ENCODE assay signal across 9 mouse cellular contexts in the genomic region with DNA sequence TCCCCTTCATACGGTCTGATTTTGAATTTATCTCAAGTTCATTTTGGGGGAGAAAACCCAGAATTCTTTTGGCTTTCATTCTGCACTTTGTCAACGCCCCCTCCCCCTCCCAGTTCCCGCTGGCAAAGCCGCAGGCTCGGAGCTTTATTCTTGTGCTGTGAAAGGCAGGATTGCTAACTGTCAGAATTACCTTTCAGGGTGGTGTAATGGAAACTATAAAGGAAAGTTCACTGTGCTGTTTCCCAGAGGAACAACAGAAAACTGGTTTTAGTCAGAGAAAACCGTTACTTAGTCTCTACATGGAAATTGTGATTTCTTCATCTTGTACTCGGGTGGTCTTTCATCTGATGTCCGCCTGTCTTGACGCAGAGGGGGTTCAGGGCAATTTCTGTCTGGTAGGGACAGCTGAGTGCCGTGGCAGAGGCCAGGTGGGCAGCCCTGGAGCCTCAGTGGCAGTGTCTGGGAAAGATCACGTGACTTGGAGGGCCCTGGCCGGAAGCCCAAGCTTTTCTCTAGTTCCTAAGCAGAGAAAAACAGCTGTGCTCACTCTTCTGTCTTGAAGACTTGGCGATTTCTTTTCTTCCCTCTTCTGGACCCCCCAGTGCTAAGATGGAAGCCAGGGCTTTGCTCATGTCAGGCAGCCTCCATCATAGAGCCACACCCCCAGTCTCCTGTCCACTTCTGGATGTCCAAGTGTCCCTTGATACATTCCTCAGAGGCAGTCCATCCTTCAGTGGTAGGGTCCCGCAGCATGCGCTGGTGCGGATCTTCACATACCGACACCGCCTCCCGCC.
DNase-seq lines count a peak whose midpoint lies in the region; ATAC-seq and TF ChIP-seq lines count a peak whose summit lies in the region.
"Had no signal": no experiment of that assay in that cellular context is flagged by ENCODE, and none has a peak within 500 bp of the region (broad histone marks: within the 10 kb centered on the region; RNA-seq: fewer than 3 reads in every experiment).

No protein-coding gene starts in this region.

- 21% methylated on average over 19 of the region's 19 CpGs for WGBS in forebrain, embryonic 14.5 days
- WGBS in hindbrain, embryonic 15.5 days: 33% methylated on average over 19 of the region's 19 CpGs
- WGBS in neural tube, embryonic 12.5 days: 36% methylated on average over 19 of the region's 19 CpGs

- peak; percentile 45 for ATAC-seq in forebrain, embryonic 14.5 days
- ATAC-seq in hindbrain, embryonic 15.5 days (ENCODE audit: low FRiP score, low read depth): 0 out of 2 replicates have a peak, but pooled peaks have one; percentile 31
- ATAC-seq in neural tube, embryonic 12.5 days (ENCODE audit: low FRiP score, low read depth): peak; percentile 27; the same call in 1 of the 2 replicates

- H3K4me2 ChIP-seq in forebrain, embryonic 14.5 days (ENCODE audit: low read length): peak overlapping the region; percentile 59
- peak overlapping the region; percentile 44 for H3K4me2 ChIP-seq in hindbrain, embryonic 15.5 days
- H3K4me2 ChIP-seq in neural tube, embryonic 12.5 days (replicated peaks): peak overlapping the region; percentile 39

- DNase-seq in left cerebral cortex, postnatal 14 days (ENCODE audit: low spot score in 2 of 2): peak; percentile 42 to 43
- no peak for DNase-seq in left cerebral cortex, adult 18-20 months (ENCODE audit: low spot score in 2 of 2)
- peak; percentile 81 for DNase-seq in forebrain, embryonic 14.5 days (ENCODE audit: low spot score)
- DNase-seq in left cerebral cortex, adult 2 months (ENCODE audit: extremely low spot score in 1 of 2, low spot score in 2 of 2): no peak
- no peak for DNase-seq in thymus, postnatal 10 days (ENCODE audit: low spot score in 2 of 2)
- DNase-seq in cerebellum, adult 9-10 months: no peak

- H3K36me3 ChIP-seq in forebrain, embryonic 14.5 days (ENCODE audit: control insufficient read depth, insufficient read depth, low read length): no peaks in the 10 kb centered on the region
- no peaks in the 10 kb centered on the region for H3K36me3 ChIP-seq in hindbrain, embryonic 15.5 days
- no peaks in the 10 kb centered on the region for H3K36me3 ChIP-seq in neural tube, embryonic 12.5 days

- H3K27me3 ChIP-seq in forebrain, embryonic 14.5 days (replicated peaks; ENCODE audit: control insufficient read depth, insufficient read depth, low read length): no peaks in the 10 kb centered on the region
- 0 out of 2 replicates have a peak, but pooled peaks cover 7% of the 10 kb centered on the region for H3K27me3 ChIP-seq in hindbrain, embryonic 15.5 days
- no peaks in the 10 kb centered on the region; the same call in 1 of the 2 replicates for H3K27me3 ChIP-seq in neural tube, embryonic 12.5 days (replicated peaks)

- intact Hi-C loops in left cerebral cortex, postnatal 14 days (cut with DNase I): loop anchor here (5.0 kb wide), 1 partner anchor 73 kb away; a partner anchor contains a TSS
- intact Hi-C loops in left cerebral cortex, adult 2 months (cut with DNase I): no loop called here

- H3K27ac ChIP-seq in forebrain, embryonic 14.5 days (ENCODE audit: low read depth, low read length): peak overlapping the region; percentile 60; the same call in 1 of the 2 replicates
- H3K27ac ChIP-seq in hindbrain, embryonic 15.5 days (replicated peaks): no peak overlapping the region
- H3K27ac ChIP-seq in neural tube, embryonic 12.5 days: no peak overlapping the region
- H3K27ac ChIP-seq in left cerebral cortex, adult 2 months: no peak overlapping the region

- peak overlapping the region; percentile 13 for H3K4me3 ChIP-seq in forebrain, embryonic 14.5 days (ENCODE audit: low read depth, low read length)
- no peak overlapping the region for H3K4me3 ChIP-seq in hindbrain, embryonic 15.5 days
- no peak overlapping the region for H3K4me3 ChIP-seq in neural tube, embryonic 12.5 days
- H3K4me3 ChIP-seq in left cerebral cortex, adult 2 months: no peak overlapping the region
- H3K4me3 ChIP-seq: erythroblast, embryonic 14.5 days had no signal

- peak overlapping the region; percentile 43; the same call in 1 of the 2 replicates for H3K9ac ChIP-seq in forebrain, embryonic 14.5 days (ENCODE audit: low read length)
- H3K9ac ChIP-seq in hindbrain, embryonic 15.5 days: no peak overlapping the region
- H3K9ac ChIP-seq in neural tube, embryonic 12.5 days: no peak overlapping the region

- TF ChIP-seq CTCF in left cerebral cortex, adult 2 months (IDR thresholded peaks at IDR 0.05): no peak

- no peaks in the 10 kb centered on the region for H3K9me3 ChIP-seq in forebrain, embryonic 14.5 days (replicated peaks; ENCODE audit: control insufficient read depth, low read length)
- H3K9me3 ChIP-seq in hindbrain, embryonic 15.5 days: no peaks in the 10 kb centered on the region
- H3K9me3 ChIP-seq in neural tube, embryonic 12.5 days: no peaks in the 10 kb centered on the region

- H3K4me1 ChIP-seq in forebrain, embryonic 14.5 days (ENCODE audit: control insufficient read depth, insufficient read depth, low read length): peaks cover 26% of the 10 kb centered on the region
- peaks cover 44% of the 10 kb centered on the region for H3K4me1 ChIP-seq in hindbrain, embryonic 15.5 days (replicated peaks)
- H3K4me1 ChIP-seq in neural tube, embryonic 12.5 days: peaks cover 29% of the 10 kb centered on the region

Comparison
In these comparisons a context has a peak if more than half of its experiments do, and no peak if none do; other contexts are left out.
1. DNase-seq: peak in left cerebral cortex, postnatal 14 days (2 of 2) and forebrain, embryonic 14.5 days (single experiment); none in left cerebral cortex, adult 18-20 months (0 of 2), left cerebral cortex, adult 2 months (0 of 2), thymus, postnatal 10 days (0 of 2) and cerebellum, adult 9-10 months (single experiment).
2. Peak in every context shown above with its lines, with median percentiles within 50 percentile points of each other: ATAC-seq and H3K4me2 ChIP-seq.